Mouse (Mus musculus) gastrocnemius, adult 18-20 months (tissue): ENCODE data around the gene N4bp2. TPM values are rescaled to one million over a fixed set of nuclear protein-coding genes. Genes with fewer than 3 reads are reported as not detected.
A peak's percentile ranks its signal among the peaks of the same experiment; 100 is the strongest.
"Not testable (repeated sequence)": the region's sequence is repeated elsewhere in the genome, so short reads cannot be mapped to it uniquely, and the experiment has no call there.

Source experiments
- DNase-seq: peaks from one replicate; pipeline ENCODE4 v3.0.0; 2021; ENCODE audit warnings: low spot score
- long read RNA-seq, 2 experiments: library from polyadenylated mRNA; stranded (forward); transcript quantifications; one replicate each; pipeline ENCODE4 v2.0.0; 2021
- total RNA-seq, 2 experiments: library from RNA; stranded (reverse); gene quantifications; 2 replicates each; pipeline ENCODE4 v1.2.3; 2021

The N4bp2 gene
- total RNA-seq: 1 to 10 TPM; 3.9 to 4.2 TPM
- long read RNA-seq, experiment 1, partial matches to known transcripts: 1 of 1 reads
- long read RNA-seq, experiment 1, other reads (novel, unspliced or antisense): 0 of 1 reads
- long read RNA-seq, experiment 2: 0 reads

DNA sequence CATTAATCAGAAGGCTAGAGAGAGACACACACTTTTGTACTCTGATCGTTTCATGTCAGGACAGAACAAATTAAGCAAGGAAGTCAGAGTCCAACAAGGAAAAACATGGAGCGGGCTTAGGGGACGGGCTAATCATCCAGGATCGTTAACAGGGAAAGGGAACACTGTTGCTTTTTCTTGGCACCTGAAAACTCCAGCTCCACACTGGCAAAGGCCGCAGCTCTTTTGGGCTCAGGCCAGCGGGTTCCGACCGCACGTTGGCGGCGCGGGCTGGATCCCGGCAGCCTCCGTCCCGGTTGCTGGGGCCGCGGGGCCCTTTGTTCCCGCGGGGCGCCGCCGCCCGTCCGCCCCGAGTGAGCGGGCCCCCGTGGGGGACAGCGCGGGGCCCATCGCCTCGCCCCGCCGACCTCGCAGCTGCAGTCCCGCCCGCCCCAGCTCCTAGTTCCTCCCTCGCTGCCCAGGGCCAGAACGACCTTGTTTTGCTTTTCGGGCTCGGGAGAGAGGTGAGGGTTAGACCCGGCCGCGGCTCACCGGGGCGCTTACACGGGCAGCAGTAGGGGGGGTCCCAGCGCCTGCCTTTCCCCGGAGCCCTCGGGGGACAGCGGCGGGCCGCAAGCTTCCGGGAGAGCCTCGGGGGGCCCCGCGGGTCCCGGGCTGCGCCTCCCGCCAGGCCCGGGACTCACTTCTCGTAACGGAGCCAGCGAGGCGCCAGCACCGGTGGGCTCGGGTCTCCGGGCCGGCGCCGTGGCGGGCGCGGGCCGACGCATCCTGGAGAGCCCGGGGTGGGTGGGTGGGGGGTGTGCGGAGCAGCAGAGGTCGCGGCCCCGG, at the start of gene N4bp2:
TSS of gene N4bp2 (plus strand) at position 434 of the 828 bp plus-strand sequence.
- peak; percentile 64 for DNase-seq

GRCm38 (mm10) chr5:65715084-65715483, 48.2 kb upstream of the N4bp2 start:
- DNase-seq: no peak

DNA sequence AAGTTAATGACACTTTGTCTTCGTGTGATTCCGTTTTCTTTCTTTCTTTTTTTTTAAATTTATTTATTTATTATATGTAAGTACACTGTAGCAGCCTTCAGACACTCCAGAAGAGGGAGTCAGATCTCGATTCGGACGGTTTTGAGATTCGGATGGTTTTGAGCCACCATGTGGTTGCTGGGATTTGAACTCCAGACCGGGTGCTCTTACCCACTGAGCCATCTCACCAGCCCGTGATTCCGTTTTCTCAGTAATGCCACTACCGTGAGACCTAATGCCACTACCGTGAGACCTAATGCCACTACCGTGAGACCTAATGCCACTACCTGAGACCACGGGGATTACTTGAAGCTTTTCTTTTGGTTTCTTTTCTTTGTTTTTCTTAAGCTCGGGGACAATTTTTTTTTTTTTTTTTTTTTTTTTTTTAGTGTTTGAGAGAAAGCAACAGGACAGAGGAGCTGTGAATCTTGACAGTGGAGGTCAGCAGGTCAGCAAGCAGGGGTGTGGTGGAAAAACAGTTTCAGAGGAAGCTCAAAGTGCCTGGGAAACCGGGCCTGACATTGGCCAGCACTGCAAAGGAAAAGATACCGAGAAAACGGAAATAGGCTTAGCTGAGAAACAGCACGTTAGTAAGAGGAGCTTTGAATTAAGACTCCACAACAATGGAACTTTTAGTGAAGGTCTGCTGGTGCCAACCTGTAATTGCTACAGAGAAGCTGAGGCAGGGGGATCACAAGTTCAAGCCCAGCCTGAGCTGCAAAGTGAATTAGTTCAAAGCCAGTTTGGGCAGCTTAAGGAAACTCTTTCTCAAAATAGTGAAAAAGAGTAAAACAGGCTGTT, 46.0 kb upstream of the N4bp2 start:
- DNase-seq: no peak

DNA sequence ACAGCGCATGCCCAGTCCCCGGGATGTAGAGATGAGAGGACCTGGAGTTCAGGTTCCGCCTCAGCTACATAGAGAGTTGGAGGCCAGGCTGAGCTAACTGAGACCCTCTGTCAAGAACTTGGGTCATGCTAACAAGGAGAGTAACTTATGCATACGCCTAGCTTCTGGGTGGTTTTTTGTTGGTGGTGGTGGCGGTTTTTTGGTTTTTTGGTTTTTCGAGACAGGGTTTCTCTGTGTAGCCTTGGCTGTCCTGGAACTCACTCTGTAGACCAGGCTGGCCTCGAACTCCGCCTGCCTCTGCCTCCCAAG, 45.5 kb upstream of the N4bp2 start:
- DNase-seq: not testable (repeated sequence)

DNA sequence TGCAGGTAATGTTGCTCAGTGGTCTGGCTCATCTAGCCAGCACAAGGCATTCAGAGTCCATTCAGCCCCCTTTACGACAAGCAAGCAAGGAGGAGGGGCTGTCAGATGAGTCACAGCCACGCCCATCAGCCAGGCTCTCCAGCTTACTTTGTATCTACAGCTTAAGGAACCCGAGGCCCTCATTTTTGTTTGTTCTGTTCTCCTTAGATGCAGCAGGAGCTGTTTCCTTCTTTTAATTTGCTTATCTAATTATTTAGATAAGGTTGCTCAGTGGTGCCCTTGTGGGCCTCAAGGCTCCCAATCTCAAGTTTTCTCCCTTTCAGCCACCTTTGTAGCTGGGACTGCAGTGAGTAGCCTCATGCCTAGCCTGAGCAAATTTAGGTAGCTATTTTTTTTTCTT, 45.0 kb upstream of the N4bp2 start:
- no peak for DNase-seq

DNA sequence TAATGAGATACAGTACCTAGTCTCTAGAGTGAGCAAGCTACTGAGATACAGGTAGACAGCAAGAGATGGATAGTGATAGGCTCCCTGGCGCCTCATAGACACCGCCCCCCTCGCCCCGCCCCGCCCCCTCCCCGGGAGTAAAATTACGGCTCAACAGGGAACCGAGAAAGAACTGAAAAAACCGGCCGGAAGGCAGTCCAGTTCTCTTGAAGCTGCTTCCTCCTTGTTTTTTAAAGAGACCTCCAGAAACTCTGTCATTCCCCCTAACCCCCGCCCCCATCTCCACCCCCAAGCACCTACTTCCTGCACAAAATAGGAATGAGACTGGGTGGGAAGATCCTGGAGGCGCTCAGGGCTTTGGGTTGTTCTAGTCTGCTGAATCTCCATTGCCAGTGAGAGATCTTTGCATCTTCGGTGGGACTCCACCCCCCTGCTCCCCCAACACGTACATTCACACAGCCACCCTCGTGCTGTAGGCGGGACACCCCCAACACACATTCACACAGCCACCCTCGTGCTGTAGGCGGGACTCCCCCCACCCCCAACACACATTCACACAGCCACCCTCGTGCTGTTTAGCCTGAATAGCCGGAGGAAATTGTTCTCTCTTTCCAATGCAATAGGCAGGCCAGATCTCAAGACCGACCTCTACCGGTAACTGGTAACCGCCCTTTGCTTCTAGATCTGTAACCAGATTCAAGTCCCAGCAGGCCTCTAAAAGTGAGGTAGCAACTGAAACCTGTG, 38.8 kb upstream of the N4bp2 start:
- peak; percentile 39 for DNase-seq

DNA sequence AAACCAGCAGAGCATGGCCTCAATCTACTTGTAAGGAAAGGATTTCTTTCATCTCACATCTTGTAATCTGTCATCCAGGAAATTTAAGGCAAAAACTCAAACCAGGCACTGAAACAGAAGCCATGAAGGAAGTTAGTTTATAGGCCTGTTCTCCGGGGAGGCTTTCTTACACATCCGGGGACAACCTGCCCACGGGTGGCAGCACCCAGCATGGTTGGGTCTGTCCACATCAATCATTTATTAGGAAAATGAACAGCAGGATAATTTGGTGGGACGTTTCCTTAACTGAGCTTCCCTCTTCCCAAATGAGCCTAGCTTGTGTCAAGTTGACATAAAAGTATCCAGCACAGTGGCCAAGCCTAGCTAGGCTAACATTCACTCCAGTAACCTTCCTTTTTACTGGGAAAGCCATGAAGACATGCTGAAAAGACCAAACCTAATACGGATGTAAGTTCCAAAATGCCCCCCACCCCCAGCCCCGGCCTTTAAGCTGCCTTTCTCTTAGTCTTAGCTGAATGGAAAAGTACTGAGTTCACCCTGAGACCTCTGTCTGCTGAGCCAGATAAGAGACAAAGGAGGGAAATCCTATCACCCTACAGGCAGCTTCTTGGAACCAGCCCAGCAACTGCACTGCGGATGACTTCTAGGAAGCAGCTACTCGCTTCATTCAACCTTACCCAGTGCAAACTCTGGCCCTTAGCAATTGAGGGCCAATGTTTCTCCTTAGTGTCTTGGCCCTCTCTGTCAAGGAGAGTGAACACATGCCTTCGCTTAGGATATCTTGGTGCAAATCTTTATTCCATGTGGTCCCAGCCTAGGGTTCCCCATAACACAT, 31.9 kb upstream of the N4bp2 start:
- peak; percentile 6 for DNase-seq

- no peak for DNase-seq
Observed at GRCm38 (mm10) chr5:65735601-65736000, 27.7 kb upstream of the N4bp2 start.

GRCm38 (mm10) chr5:65739366-65739765, 24.0 kb upstream of the N4bp2 start:
- no peak for DNase-seq

DNA sequence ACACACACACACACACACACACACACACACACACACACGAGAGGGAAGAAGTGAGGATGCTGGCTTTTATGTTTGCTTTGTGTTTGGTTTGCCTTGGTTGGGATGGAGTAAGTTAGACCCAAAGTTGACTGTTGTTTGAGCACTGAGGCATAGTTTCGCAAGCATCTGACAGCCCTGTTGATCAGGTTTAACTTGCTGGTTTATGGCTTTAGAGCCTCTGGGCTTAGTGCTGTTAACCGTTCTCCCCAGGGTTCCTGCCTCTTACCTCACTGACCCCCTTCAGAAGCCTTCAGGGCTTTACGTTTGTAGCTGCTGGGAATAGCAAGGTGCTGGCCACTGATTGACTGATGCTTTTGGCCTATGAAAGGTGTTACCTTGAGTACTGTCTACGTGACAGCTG, 16.4 kb upstream of the N4bp2 start:
- DNase-seq: no peak

DNA sequence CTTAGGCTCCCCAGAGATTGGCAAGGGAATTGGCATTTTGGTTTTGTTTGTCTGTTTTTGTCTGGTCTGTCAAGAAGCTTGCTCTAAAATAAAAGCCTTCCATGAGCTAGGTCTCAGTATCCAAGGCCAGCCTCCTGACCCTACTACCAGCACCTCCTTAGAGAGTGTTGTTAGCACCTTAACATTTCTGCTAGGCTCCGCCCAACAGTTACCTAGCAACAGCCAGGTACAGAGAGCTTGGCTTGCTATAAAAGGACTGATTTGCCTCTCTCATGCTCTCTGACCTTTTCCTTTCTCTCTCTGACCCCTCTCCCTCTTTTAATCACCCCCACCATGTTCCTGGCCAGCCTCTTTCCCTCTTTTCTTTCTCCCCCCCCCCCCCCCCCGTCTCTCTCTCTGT, 14.9 kb upstream of the N4bp2 start:
- no peak for DNase-seq

DNA sequence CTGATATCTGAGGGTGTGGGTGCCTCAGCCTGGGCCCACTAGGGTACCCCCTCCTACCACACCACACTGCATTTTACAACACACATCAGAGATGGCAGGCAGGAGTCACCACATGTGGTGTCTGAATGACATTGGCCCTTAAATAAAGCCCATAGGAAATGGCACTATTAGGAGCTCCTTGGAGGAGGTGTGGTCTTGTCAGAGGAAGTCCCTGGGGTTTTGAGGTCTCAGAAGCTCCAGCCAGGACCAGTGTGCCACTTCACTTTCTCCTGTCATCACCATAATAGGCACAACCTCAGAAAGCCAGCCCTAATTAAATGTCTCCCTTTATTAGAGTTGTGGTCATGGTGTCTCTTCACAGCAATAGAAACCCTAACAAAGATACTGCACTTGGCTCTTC, 14.4 kb upstream of the N4bp2 start:
- DNase-seq: no peak

DNA sequence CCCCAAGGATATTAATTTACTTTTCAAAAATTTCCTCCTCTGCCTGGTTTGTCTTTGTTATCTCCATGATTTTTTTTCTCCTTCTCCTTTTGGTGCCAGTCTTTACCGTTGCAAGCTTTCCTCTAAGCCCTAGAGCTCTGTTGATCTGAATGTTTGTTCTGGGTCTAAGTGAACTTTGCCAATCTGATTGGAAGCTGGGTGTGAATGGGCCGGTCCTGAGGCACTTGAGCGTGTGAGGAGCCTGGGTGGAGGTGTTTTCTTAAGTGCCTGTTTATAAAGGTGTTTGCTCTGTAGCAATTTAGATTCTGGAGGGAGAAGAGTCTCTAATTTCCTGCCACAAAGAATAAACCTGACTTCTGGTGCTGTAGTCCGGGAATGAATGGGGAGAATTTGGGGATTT, 11.3 kb upstream of the N4bp2 start:
- DNase-seq: no peak

DNA sequence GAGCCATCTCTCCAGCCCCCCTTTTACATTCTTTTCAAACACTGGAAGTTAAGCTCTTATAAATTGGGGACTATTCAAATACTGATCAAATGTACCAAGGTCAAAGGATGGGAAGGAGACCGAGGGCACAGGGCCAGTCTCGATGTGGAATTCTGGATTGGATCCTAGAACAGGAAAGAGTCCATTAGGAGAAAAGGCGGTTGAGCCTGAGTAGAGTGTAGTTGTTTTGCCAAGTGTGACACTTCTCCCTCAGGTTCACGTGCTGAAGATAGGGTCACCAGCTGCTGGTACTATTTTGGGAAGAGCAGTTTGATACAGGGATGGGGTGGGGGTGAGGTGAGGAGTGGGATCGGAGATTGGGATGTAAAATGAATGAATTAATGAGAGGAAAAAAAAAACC, 7.5 kb upstream of the N4bp2 start:
- no peak for DNase-seq

DNA sequence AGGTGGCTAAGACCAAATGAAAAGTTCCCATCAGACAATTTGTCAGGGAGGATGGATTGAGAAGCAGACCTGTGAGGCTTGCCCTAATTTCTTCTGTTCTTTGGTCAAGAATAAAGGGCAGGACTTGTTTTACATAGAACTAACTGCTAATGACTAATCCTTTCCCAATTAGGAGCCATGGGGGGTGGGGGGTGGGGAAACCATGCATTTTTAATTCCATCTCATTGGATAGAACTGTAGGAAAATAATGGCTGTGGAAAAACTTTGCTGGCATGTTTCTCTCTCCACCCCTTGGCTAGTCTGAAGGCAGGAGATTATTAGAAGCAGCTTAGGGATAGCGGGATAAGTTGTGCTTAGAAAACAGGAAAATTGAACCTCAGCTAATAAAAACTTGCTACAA, 6.2 kb upstream of the N4bp2 start:
- DNase-seq: no peak

DNA sequence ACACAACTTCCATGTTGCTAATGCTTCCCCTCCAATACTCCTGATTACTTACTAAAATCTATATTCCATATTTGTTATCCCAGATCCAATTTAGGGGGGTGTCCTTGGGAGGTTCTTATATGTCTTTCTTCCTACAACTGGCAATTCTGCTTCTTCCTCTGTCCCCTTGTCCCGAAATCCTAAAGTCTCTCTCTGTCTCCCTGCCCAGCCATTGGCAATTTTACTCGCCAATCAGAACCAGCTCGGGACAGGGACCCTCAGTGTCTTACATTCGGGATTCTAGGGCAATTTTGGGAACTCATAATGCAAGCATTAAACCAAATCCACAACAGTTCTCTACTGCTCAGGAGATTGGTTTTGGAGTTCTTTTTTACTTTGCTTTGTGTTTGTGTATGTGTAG, 3.3 kb upstream of the N4bp2 start:
- DNase-seq: no peak

DNA sequence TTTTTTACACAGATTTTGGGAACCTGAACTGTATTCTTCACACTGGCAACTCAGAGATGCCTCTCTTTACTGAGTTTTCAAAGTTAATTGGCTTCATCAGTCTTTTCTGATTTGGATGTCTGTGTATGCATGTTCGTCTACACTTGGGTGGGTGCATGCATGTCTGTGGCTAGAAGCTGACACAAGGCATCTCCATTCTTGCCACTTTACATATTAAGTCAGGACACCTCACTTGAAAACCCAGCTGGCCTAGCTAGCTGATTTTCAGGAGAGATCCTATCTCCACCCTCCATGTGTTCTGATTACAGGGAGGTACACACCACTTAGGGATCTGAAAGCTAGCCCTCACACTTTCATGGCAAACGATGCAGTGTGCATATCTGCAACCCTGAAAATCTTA, 2.7 kb upstream of the N4bp2 start:
- no peak for DNase-seq

DNA sequence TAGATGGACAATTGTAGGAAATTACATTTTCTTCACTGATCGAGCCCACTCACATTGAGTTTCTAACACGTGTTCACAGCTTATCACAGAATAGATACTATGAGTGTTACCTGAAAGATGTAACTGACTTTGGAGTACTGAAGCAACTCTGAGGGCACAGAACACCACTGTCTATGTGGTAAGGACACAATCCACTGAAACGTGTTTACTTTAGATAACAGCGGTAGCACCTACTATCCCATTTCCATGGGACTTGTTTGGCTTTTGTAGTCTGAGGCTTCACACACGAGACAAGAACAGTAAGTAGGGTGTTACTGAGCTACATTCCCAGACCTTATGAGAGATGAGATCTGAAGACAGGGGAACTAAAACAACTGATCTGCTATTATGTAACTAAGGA, 2.3 kb upstream of the N4bp2 start:
- no peak for DNase-seq

DNA sequence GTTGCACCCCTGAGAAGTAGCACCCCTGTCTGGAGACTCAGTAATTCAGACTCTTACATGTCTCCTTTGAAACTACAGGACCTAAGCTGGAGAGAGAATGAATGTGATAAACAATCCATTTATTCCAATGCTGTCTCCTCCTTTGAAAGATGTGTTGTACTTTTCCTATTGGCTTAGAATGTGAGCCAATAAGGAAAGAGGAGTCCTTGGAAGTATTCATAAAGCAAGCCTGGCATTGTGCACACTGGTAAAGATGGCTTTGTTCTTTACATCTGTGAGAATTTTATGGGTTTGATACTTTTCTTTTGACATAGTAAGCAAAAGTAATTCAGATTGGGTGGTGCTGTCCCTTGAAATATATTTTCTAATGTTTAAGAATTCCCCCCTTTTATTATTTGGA, 1.4 kb upstream of the N4bp2 start:
- DNase-seq: no peak

GRCm38 (mm10) chr5:65762686-65763085, 635 bp upstream of the N4bp2 start:
- no peak for DNase-seq
